Mouse (Mus musculus) brain, embryonic 14.5 days (tissue): ENCODE data around the gene Lime1. TPM values are rescaled to one million over a fixed set of nuclear protein-coding genes. Genes with fewer than 3 reads are reported as not detected.

ENCODE experiments used
- DNase-seq: peaks from one replicate; pipeline ENCODE4 v3.0.0-alpha.2; 2011; ENCODE audit warnings: low read depth
- CTCF ChIP-seq: fragments of 200-500 bp; IDR thresholded peaks from 2 replicates; pipeline ENCODE4 v1.5.1; 2012; ENCODE audit warnings: inconsistent platforms, mild to moderate bottlenecking, moderate library complexity, borderline replicate concordance; ENCODE audit not compliant: insufficient read depth, insufficient read length; ENCODE audit errors: extremely low read depth
- POLR2A ChIP-seq: fragments of 200-500 bp; IDR thresholded peaks from 2 replicates; pipeline ENCODE4 v1.6.1; 2012; ENCODE audit warnings: mild to moderate bottlenecking, inconsistent platforms, borderline replicate concordance; ENCODE audit not compliant: poor library complexity, insufficient read depth, insufficient read length, severe bottlenecking; ENCODE audit errors: extremely low read depth
- polyA plus RNA-seq: library from polyadenylated mRNA; depleted of rRNA; stranded (reverse); fragments of >200 nt; gene quantifications from 2 replicates; pipeline ENCODE4 v1.2.3, GENCODE M21; 2012; rRNA removed

Gene Lime1
- polyA plus RNA-seq, 1 experiment = 98.7 TPM

DNA sequence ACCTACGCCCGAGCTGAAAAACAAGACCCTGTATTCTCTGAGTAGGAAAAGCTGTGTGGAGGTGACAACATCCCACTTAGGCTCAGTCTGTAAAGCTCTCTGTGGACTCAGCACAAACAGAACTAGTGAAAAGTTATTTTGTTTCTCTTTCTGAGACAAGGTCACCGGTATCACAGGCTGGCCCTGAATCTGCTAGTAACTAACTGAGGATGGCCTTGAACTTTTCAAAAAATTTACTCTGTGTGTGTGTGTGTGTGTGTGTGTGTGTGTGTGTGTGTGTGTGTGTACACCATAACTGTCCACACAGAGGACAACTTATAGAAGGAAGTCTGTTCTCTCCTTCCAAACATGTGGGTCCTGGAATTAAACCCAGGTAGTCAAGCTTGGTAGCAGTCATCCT lies 14.2 kb downstream of the Lime1 start:
- DNase-seq = no peak
- no peak for TF ChIP-seq CTCF
- TF ChIP-seq POLR2A = no peak

DNA sequence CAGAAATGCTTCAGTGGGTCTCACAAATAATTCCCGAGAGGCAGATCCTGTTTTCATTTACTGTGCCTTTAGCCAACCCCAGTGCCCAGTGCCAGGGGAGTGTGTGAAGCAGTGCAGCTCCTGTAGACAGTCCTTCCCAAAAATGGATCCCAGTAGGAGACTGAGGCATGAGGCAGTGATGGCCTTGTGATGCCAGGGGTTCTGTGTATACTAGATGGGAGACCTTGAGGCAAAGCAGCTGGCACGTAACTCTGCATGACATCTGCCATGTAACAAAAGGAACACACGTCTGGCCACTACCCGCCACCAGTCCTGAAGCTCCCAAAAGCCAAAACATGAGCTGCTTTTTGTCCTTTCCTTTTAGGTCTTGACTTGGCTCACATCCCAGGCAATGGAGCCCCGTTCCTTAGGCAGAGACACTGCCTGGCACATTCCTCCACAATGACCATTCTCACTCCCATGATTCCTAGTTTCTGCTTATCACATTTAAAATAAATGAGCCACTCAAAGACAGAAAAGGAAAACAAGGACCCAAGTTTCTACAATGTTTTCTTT lies 17.4 kb downstream of the Lime1 start:
- DNase-seq = no peak
- no peak for TF ChIP-seq CTCF
- no peak for TF ChIP-seq POLR2A

- no peak for DNase-seq
- no peak for TF ChIP-seq CTCF
- TF ChIP-seq POLR2A = no peak
Measured at GRCm38 (mm10) chr2:181401497-181401896, 21.6 kb downstream of the Lime1 start.

GRCm38 (mm10) chr2:181403722-181404121 lies 23.8 kb downstream of the Lime1 start:
- no peak for DNase-seq
- TF ChIP-seq CTCF (no peak), POLR2A (no peak)

- TF ChIP-seq POLR2A (no peak), CTCF (no peak)
- no peak for DNase-seq
Measured at GRCm38 (mm10) chr2:181409643-181410042, 29.8 kb downstream of the Lime1 start.

DNA sequence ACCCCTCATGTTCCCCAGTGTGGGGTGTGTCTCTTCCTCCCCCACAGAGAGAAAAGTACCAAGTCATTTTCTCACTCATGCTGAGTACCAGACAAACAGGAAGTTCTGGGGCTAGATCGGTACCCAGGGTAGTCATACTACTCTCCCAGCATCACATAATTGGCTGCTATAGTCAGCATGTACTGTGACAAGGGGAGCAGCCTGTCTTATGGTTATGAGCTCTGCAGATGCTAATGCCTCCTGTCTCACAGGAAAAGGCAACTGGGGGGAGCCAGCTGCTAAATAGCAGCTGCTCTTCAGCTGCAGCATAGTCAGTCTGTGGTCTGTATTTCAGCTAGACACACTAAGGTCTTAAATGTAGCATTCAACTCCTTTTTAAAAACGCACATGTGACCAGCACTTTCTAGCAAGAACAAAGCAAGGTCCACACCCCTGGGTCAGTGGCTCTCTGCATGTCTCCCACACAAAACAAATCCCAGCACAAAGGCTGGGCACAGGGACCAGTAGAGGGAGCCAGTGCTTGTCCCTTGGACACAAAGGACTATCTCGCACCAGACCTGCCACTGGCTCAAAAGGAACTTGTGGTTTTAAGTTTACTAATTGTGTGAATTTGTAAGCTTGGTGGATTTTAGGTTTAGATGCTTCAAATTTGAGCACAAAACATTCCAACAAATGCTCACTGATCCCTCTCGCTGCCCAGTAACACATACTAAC lies 31.0 kb downstream of the Lime1 start:
- peak; percentile 77 for TF ChIP-seq CTCF
- TF ChIP-seq POLR2A = no peak
- peak; percentile 85 for DNase-seq

- TF ChIP-seq POLR2A (no peak), CTCF (no peak)
- DNase-seq = peak; percentile 1
Measured at GRCm38 (mm10) chr2:181413141-181413540, 33.3 kb downstream of the Lime1 start.

- DNase-seq = no peak
- TF ChIP-seq CTCF = no peak
- no peak for TF ChIP-seq POLR2A
Measured at GRCm38 (mm10) chr2:181415945-181416344, 36.1 kb downstream of the Lime1 start.

- TF ChIP-seq CTCF = no peak
- no peak for TF ChIP-seq POLR2A
- no peak for DNase-seq
Measured at GRCm38 (mm10) chr2:181419359-181419758, 39.5 kb downstream of the Lime1 start.

DNA sequence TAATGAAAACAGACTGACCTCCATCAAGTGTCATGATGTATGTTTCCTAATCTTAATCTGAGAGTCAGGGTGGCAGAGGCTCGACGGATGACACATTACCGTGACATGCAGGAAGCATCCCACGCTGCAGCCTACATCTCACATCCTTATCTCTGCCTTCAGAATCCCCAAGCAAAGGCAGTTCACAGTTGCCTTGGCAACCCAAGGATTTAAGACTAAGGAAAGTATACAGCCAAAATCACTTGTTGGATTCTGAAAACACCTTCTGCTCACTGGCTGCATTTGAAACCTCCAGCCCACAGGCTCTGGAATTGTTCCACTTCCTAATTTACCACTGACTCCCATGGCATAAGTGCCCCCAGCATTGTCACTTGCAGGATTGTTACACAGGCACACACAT lies 40.5 kb downstream of the Lime1 start:
- TF ChIP-seq POLR2A (no peak), CTCF (no peak)
- DNase-seq = peak; percentile 30

- DNase-seq = no peak
- TF ChIP-seq POLR2A (no peak), CTCF (no peak)
Measured at GRCm38 (mm10) chr2:181420903-181421638, 41.2 kb downstream of the Lime1 start.

GRCm38 (mm10) chr2:181423834-181424233 lies 44.0 kb downstream of the Lime1 start:
- DNase-seq = no peak
- TF ChIP-seq CTCF (no peak), POLR2A (no peak)

Other genes starting within 250 kb of the Lime1 start
- gene Kcnq2, start 244.8 kb upstream of the Lime1 start, polyA plus RNA-seq = 64.8 and 105 TPM in 2 replicates
- gene Eef1a2, start 223.1 kb upstream of the Lime1 start, polyA plus RNA-seq = 85.1 and 133 TPM in 2 replicates
- 252 and 381 TPM in 2 replicates for gene Ppdpf, start 192.8 kb upstream of the Lime1 start, polyA plus RNA-seq
- 0.04 and 0.05 TPM in 2 replicates for gene Ptk6, start 177.3 kb upstream of the Lime1 start, polyA plus RNA-seq
- 0.14 and 0.33 TPM in 2 replicates for gene Srms, start 166.9 kb upstream of the Lime1 start, polyA plus RNA-seq
- gene Fndc11, start 160.1 kb upstream of the Lime1 start, polyA plus RNA-seq = 0.11 and 0.14 TPM in 2 replicates
- gene Helz2, start 138.1 kb upstream of the Lime1 start, polyA plus RNA-seq = 1.7 and 1.8 TPM in 2 replicates
- gene Gmeb2, start 92.0 kb upstream of the Lime1 start, polyA plus RNA-seq = 34.6 and 43.3 TPM in 2 replicates
- 774 and 800 TPM in 2 replicates for gene Stmn3, start 65.6 kb upstream of the Lime1 start, polyA plus RNA-seq
- 88.7 and 133 TPM in 2 replicates for gene Rtel1, start 60.3 kb upstream of the Lime1 start, polyA plus RNA-seq
- 117 and 126 TPM in 2 replicates for gene Zgpat, start 15.2 kb upstream of the Lime1 start, polyA plus RNA-seq
- gene Arfrp1, start 14.7 kb upstream of the Lime1 start, polyA plus RNA-seq = 92.9 and 110 TPM in 2 replicates
- gene Zbtb46, start 79.3 kb downstream of the Lime1 start, polyA plus RNA-seq = 12.1 and 18.4 TPM in 2 replicates
- not detected in 2 replicates for gene Abhd16b, start 113.1 kb downstream of the Lime1 start, polyA plus RNA-seq
- 94.9 and 118 TPM in 2 replicates for gene Tpd52l2, start 117.1 kb downstream of the Lime1 start, polyA plus RNA-seq
- gene Dnajc5, start 140.4 kb downstream of the Lime1 start, polyA plus RNA-seq = 152 and 190 TPM in 2 replicates
- 125 and 204 TPM in 2 replicates for gene Uckl1, start 204.8 kb downstream of the Lime1 start, polyA plus RNA-seq
- 30.9 and 44.4 TPM in 2 replicates for gene Prpf6, start 211.8 kb downstream of the Lime1 start, polyA plus RNA-seq
- gene Zfp512b, start 212.7 kb downstream of the Lime1 start, polyA plus RNA-seq = 105 and 142 TPM in 2 replicates
- 161 and 163 TPM in 2 replicates for gene Samd10, start 219.1 kb downstream of the Lime1 start, polyA plus RNA-seq